Mouse (Mus musculus) C2C12 (cell line): ENCODE measurements around the gene Zfp827. TPM values are rescaled to one million over a fixed set of nuclear protein-coding genes. Genes with fewer than 3 reads are reported as not detected.

Experiments used
- H3K27me3 ChIP-seq: one replicate; pipeline ENCODE4 v1.6.1; 2011; ENCODE audit not compliant: control insufficient read depth, insufficient read depth, insufficient read length
- H3K36me3 ChIP-seq: one replicate; pipeline ENCODE4 v1.6.1; 2011; ENCODE audit not compliant: control insufficient read depth, insufficient read depth
- H3K4me3 ChIP-seq: one replicate; pipeline ENCODE4 v1.5.1; 2011; ENCODE audit warnings: mild to moderate bottlenecking, control low read depth; ENCODE audit not compliant: poor library complexity, insufficient read depth, severe bottlenecking
- H3K79me2 ChIP-seq: one replicate; pipeline ENCODE4 v1.6.1; 2011; ENCODE audit not compliant: control insufficient read depth, insufficient read depth
- H3K79me3 ChIP-seq: one replicate; pipeline ENCODE4 v1.6.1; 2011; ENCODE audit warnings: low read depth, control low read depth
- H3ac ChIP-seq: one replicate; pipeline ENCODE3; 2011; ENCODE audit warnings: low read depth; ENCODE audit not compliant: control insufficient read depth, insufficient read length
- CEBPB ChIP-seq: IDR thresholded peaks from one replicate; pipeline ENCODE4 v1.6.1; 2011; ENCODE audit warnings: low read depth, mild to moderate bottlenecking, control low read depth, moderate library complexity
- CTCF ChIP-seq: IDR thresholded peaks from one replicate; pipeline ENCODE4 v1.5.1; 2011; ENCODE audit not compliant: control insufficient read depth, insufficient read depth, insufficient read length
- FOSL1 ChIP-seq: IDR thresholded peaks from one replicate; pipeline ENCODE4 v1.8.0; 2011; ENCODE audit warnings: mild to moderate bottlenecking, low read length; ENCODE audit not compliant: poor library complexity, insufficient read depth, severe bottlenecking
- MAX ChIP-seq: IDR thresholded peaks from one replicate; pipeline ENCODE4 v1.6.1; 2011; ENCODE audit warnings: mild to moderate bottlenecking, control low read depth
- MYOD1 ChIP-seq: IDR thresholded peaks from one replicate; pipeline ENCODE4 v1.6.1; 2011; ENCODE audit warnings: low read depth; ENCODE audit not compliant: control insufficient read depth, insufficient read length
- MYOG ChIP-seq: IDR thresholded peaks from one replicate; pipeline ENCODE4 v1.6.1; 2011; ENCODE audit not compliant: control insufficient read depth, insufficient read length; ENCODE audit errors: extremely low read depth
- USF1 ChIP-seq: IDR thresholded peaks from one replicate; pipeline ENCODE4 v1.6.1; 2011; ENCODE audit warnings: low read depth, mild to moderate bottlenecking, control low read depth, moderate library complexity
- polyA plus RNA-seq: library from polyadenylated mRNA; unstranded; fragments of >200 nt; fragmentation: generic; extraction: Trizol; gene quantifications from one replicate; pipeline ENCODE4 v1.2.1, GENCODE M21; 2012; ENCODE audit warnings: missing spikeins

Zfp827 gene
- polyA plus RNA-seq, 1 experiment, result 7.6 TPM

- TF ChIP-seq FOSL1 (no peak), MYOG (no peak)
- no peak overlapping the region for H3K4me3 ChIP-seq
- H3K79me3 ChIP-seq, result no peaks in the 10 kb centered on the region
- no peak overlapping the region for H3ac ChIP-seq
- peaks cover 12% of the 10 kb centered on the region for H3K36me3 ChIP-seq
- no peaks in the 10 kb centered on the region for H3K27me3 ChIP-seq
- H3K79me2 ChIP-seq, result no peaks in the 10 kb centered on the region
These were observed 133.0 kb downstream of the Zfp827 start for GRCm38 (mm10) chr8:79161172-79161778.

- Histone ChIP-seq H3K79me3 (no peaks in the 10 kb centered on the region), H3K4me3 (no peak overlapping the region), H3ac (no peak overlapping the region), H3K27me3 (no peaks in the 10 kb centered on the region), H3K36me3 (peaks cover 10% of the 10 kb centered on the region), H3K79me2 (no peaks in the 10 kb centered on the region)
- TF ChIP-seq MYOD1 (no peak), FOSL1 (no peak), MYOG (no peak), USF1 (peak; percentile 71)
These were observed 134.5 kb downstream of the Zfp827 start for GRCm38 (mm10) chr8:79162533-79163308.

- Histone ChIP-seq H3K79me3 (no peaks in the 10 kb centered on the region), H3K27me3 (no peaks in the 10 kb centered on the region), H3K36me3 (peaks cover 10% of the 10 kb centered on the region), H3K4me3 (no peak overlapping the region), H3ac (no peak overlapping the region), H3K79me2 (no peaks in the 10 kb centered on the region)
- no peak for TF ChIP-seq MAX
- TF ChIP-seq USF1, result no peak
- TF ChIP-seq FOSL1, result no peak
- no peak for TF ChIP-seq MYOG
- no peak for TF ChIP-seq CTCF
- no peak for TF ChIP-seq MYOD1
- TF ChIP-seq CEBPB, result no peak
These were observed 136.1 kb downstream of the Zfp827 start for GRCm38 (mm10) chr8:79164336-79164735.

GRCm38 (mm10) chr8:79165276-79165675, 137.0 kb downstream of the Zfp827 start:
- H3K4me3 ChIP-seq, result no peak overlapping the region
- H3ac ChIP-seq, result no peak overlapping the region
- no peaks in the 10 kb centered on the region for H3K79me2 ChIP-seq
- H3K36me3 ChIP-seq, result peaks cover 6% of the 10 kb centered on the region
- TF ChIP-seq MAX (no peak), MYOD1 (no peak), USF1 (no peak), CEBPB (no peak), MYOG (no peak), CTCF (no peak), FOSL1 (no peak)
- H3K27me3 ChIP-seq, result no peaks in the 10 kb centered on the region
- no peaks in the 10 kb centered on the region for H3K79me3 ChIP-seq

GRCm38 (mm10) chr8:79173606-79174005, 145.4 kb downstream of the Zfp827 start:
- TF ChIP-seq MYOD1 (no peak), USF1 (no peak), CEBPB (no peak), CTCF (no peak), FOSL1 (no peak), MYOG (no peak), MAX (no peak)
- Histone ChIP-seq H3K27me3 (no peaks in the 10 kb centered on the region), H3K79me3 (no peaks in the 10 kb centered on the region), H3K79me2 (no peaks in the 10 kb centered on the region), H3K36me3 (peaks cover 15% of the 10 kb centered on the region), H3K4me3 (no peak overlapping the region), H3ac (no peak overlapping the region)

- Histone ChIP-seq H3K36me3 (peaks cover 30% of the 10 kb centered on the region), H3K79me3 (no peaks in the 10 kb centered on the region), H3K4me3 (no peak overlapping the region), H3K27me3 (no peaks in the 10 kb centered on the region), H3K79me2 (no peaks in the 10 kb centered on the region), H3ac (no peak overlapping the region)
- TF ChIP-seq USF1, result no peak
- TF ChIP-seq FOSL1, result no peak
- no peak for TF ChIP-seq CEBPB
- no peak for TF ChIP-seq CTCF
- no peak for TF ChIP-seq MAX
- TF ChIP-seq MYOG, result no peak
- TF ChIP-seq MYOD1, result no peak
These were observed 147.8 kb downstream of the Zfp827 start for GRCm38 (mm10) chr8:79175991-79176390.
